Mouse (Mus musculus): Measurements from ENCODE around the gene Gm44805.

GRCm38 (mm10) chr7:19688101-19688500 is 6.9 kb upstream of the Gm44805 start:
- TF ChIP-seq POLR2A (IDR thresholded peaks at IDR 0.05; ENCODE audit: low read depth, low read length) (no peak), CTCF (conservative IDR thresholded peaks at IDR 0.05; ENCODE audit: insufficient read depth, insufficient read length, low read depth, low read length) (no peak)

Data from kidney, adult 2 months (tissue).